Mouse (Mus musculus) liver, embryonic 11.5 days (tissue): ENCODE data around the gene Qrfpr. TPM values are rescaled to one million over a fixed set of nuclear protein-coding genes. Genes with fewer than 3 reads are reported as not detected.

Source experiments
- ATAC-seq: fragments of 200-750 bp; cut with Nextera tagmentation; replicated peaks from 2 replicates; pipeline ENCODE4 v1.8.0; 2017; ENCODE audit warnings: moderate number of reproducible peaks, mild to moderate bottlenecking, moderate TSS enrichment, moderate library complexity; ENCODE audit not compliant: low FRiP score
- DNase-seq: peaks from one replicate; pipeline ENCODE4 v3.0.0-alpha.2; 2017; ENCODE audit warnings: low spot score
- H3K27ac ChIP-seq: fragments of 300-500 bp; sonication (generic); 2 replicates; pipeline ENCODE4 v1.5.1; 2014; ENCODE audit warnings: mild to moderate bottlenecking, low read depth, low read length, control low read depth
- H3K27me3 ChIP-seq: fragments of 300-500 bp; sonication (generic); replicated peaks from 2 replicates; pipeline ENCODE4 v1.6.1; 2014; ENCODE audit warnings: low read length, mixed read lengths; ENCODE audit not compliant: control insufficient read depth, insufficient read depth
- H3K36me3 ChIP-seq: fragments of 300-500 bp; sonication (generic); 2 replicates; pipeline ENCODE4 v1.6.1; 2014; ENCODE audit warnings: mild to moderate bottlenecking, low read length, moderate library complexity, mixed read lengths; ENCODE audit not compliant: control insufficient read depth, insufficient read depth
- H3K4me1 ChIP-seq: fragments of 300-500 bp; sonication (generic); replicated peaks from 2 replicates; pipeline ENCODE4 v1.6.1; 2014; ENCODE audit warnings: low read length, mixed read lengths; ENCODE audit not compliant: control insufficient read depth, insufficient read depth
- H3K4me2 ChIP-seq: fragments of 300-500 bp; sonication (generic); 2 replicates; pipeline ENCODE4 v1.6.1; 2014; ENCODE audit warnings: mild to moderate bottlenecking, control low read depth, moderate library complexity
- H3K4me3 ChIP-seq: fragments of 300-500 bp; sonication (generic); 2 replicates; pipeline ENCODE4 v1.5.1; 2014; ENCODE audit warnings: low read depth, low read length, control low read depth
- H3K9ac ChIP-seq: fragments of 300-500 bp; sonication (generic); 2 replicates; pipeline ENCODE4 v1.6.1; 2014; ENCODE audit warnings: low read depth, low read length, control low read depth
- H3K9me3 ChIP-seq: fragments of 300-500 bp; sonication (generic); 2 replicates; pipeline ENCODE4 v1.6.1; 2016; ENCODE audit warnings: low read length, inconsistent platforms, mixed read lengths; ENCODE audit not compliant: control insufficient read depth
- WGBS: fragments of 180-500 bp; shearing (Covaris S2); extraction: QIAGEN DNeasy Blood & Tissue Kit; methylation state at CpG from one replicate; pipeline ENCODE4 v1.1.7; 2014; 5-methylcytosine and 5-hydroxymethylcytosine counted together
- polyA plus RNA-seq: library from polyadenylated mRNA; unstranded; fragments of >200 nt; fragmentation: Nextera tagmentation; extraction: Ambion mirVana; gene quantifications from 2 replicates; pipeline ENCODE4 v1.2.1, GENCODE M21; 2014

Qrfpr gene
- polyA plus RNA-seq, 1 experiment from 2014 or later: not detected

DNA sequence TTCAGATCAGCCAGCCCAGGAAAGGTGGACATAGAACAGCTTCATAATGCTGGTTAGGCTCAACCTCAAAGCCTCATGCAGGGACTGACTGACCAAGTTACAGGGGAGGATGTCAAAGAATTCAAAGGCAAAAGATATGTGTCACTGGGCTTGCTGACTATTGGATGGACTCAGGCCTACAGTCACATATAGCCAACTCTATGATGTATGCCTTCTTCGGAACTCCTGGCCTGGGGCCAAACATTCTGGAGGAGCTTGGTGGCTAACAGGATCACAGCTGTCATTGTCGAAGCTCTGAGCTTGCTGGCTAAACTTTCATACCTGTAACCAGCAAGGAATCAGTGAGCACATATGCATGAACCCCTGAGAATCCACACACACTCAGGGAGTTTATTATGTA lies 11.2 kb downstream of the Qrfpr start:
- no peak for ATAC-seq
- H3K9me3 ChIP-seq: no peaks in the 10 kb centered on the region
- no peak overlapping the region for H3K27ac ChIP-seq
- no peaks in the 10 kb centered on the region for H3K4me1 ChIP-seq
- no peak overlapping the region for H3K9ac ChIP-seq
- no peak overlapping the region for H3K4me3 ChIP-seq
- WGBS: 67% methylated on average over 2 of the region's 2 CpGs
- H3K4me2 ChIP-seq: no peak overlapping the region
- no peaks in the 10 kb centered on the region for H3K36me3 ChIP-seq
- no peaks in the 10 kb centered on the region for H3K27me3 ChIP-seq
- DNase-seq: no peak

DNA sequence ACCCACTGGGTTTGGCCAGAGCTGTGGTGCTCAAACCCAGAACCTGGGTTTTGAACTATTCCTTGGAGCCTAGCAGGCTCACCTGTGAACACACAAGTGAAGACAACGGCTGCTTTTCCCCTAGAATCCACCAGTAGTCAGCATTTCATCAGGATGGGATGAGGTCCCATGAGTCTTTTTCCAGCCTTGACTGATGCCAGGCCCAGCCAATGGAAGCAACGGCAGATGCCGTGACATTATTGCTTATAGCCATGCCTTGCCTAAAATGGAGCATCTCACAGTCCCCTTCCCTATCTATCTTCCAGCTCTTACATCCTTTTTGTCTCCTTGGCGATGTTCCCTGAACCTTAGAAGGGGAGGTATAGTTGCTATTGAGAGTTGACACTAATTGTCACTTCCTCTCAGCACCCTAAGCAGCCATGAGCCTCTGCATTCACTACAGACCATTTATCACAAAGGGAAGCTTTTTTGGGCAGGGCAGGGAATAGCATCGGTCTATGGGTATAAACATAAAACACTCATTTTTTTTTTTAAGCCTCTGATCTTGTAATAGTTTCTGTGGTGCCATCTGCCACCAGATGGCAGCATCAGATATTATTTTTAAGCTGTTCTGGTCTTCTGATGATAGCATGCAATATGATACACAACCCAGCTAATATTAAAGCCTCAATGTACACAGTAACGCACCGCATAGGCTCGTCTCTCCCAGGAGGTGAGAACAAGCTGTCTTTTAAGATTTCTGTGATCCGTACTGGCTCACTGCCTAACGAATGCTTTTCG lies 12.1 kb downstream of the Qrfpr start:
- no peak overlapping the region for H3K9ac ChIP-seq
- H3K27ac ChIP-seq: no peak overlapping the region
- H3K27me3 ChIP-seq: no peaks in the 10 kb centered on the region
- no peak for ATAC-seq
- no peak overlapping the region for H3K4me3 ChIP-seq
- no peaks in the 10 kb centered on the region for H3K36me3 ChIP-seq
- DNase-seq: no peak
- H3K4me1 ChIP-seq: no peaks in the 10 kb centered on the region
- WGBS: 69% methylated on average over 11 of the region's 11 CpGs
- H3K4me2 ChIP-seq: no peak overlapping the region
- no peaks in the 10 kb centered on the region for H3K9me3 ChIP-seq

DNA sequence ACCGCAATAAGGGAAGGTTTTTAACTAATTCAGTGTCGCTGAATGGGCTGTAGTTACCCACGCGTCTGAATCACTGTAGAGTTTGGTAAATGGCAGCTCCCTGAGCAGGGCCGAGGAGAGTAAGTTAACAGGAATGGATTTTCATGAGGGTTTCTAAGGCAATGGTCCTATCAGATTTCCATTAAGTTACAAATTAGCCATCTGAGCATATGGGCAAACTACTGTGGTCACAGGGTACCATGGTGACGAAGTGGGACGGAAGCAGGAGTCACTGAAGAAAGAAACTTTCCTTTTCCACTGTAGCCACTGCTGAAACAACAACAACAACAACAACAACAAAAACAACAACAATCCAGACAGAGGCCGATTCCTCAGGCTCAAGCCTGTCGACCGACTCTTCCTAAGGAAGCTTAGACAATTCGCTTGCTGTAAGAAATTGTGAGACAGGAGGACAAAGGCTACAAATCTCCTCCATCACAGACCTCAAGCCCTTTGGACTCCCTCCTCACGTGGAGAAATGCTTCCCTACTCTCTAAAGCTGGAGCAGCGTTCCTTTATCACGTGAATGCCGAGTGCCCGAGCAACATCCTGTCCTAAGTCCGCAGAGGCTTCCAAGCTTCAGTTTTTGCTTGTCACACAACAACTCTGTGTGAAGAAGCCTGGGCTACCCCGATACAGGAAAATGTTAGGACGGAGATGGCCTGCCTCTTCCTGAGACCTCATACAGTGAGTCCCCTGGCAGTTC lies 14.4 kb downstream of the Qrfpr start:
- Histone ChIP-seq H3K27ac (no peak overlapping the region), H3K9me3 (no peaks in the 10 kb centered on the region), H3K4me2 (no peak overlapping the region), H3K9ac (no peak overlapping the region), H3K4me1 (no peaks in the 10 kb centered on the region), H3K36me3 (no peaks in the 10 kb centered on the region), H3K4me3 (no peak overlapping the region), H3K27me3 (no peaks in the 10 kb centered on the region)
- DNase-seq: no peak
- WGBS: 75% methylated on average over 19 of the region's 19 CpGs
- ATAC-seq: no peak

DNA sequence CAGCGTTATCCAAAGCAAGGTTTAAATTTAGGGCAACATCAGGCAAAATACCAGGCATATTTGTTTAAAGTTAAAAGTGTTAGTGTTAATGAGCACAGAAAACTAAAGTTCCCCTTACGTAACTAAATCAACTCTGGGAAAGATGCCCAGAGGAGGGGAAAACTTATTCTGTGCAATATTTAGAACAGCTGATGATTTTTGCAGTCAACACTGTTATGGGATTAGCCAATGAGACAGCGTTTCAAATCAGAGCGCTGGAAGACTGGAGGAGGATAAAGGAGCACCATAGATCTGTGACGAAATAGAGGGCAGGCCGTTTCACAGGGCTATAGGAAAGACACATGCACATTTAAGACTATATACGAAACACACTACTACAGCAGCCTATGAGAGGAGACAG lies 19.2 kb downstream of the Qrfpr start:
- no peak overlapping the region for H3K27ac ChIP-seq
- DNase-seq: no peak
- no peak overlapping the region for H3K4me2 ChIP-seq
- no peak for ATAC-seq
- 77% methylated on average over 7 of the region's 7 CpGs for WGBS
- H3K9ac ChIP-seq: no peak overlapping the region
- H3K27me3 ChIP-seq: no peaks in the 10 kb centered on the region
- H3K36me3 ChIP-seq: no peaks in the 10 kb centered on the region
- H3K4me3 ChIP-seq: no peak overlapping the region
- H3K9me3 ChIP-seq: no peaks in the 10 kb centered on the region
- no peaks in the 10 kb centered on the region for H3K4me1 ChIP-seq

DNA sequence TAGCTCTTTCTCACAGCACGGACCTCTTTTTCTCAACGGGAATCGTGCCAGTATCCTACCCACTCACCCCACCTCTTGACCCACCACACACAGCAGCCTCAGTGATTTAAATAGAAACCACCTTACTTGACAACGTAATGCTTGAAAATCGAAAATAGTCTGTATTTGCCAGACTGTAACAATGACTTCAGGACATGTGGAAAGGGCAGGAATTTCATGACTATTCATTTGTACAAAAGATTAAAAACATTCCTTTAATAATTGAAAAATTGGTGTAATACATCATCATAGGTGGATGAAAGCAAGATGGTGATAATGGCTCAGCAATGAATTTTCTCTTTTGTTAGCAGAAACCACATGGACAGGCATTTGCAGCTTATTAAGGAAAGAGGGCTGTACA lies 21.0 kb downstream of the Qrfpr start:
- no peak for DNase-seq
- Histone ChIP-seq H3K36me3 (no peaks in the 10 kb centered on the region), H3K9ac (no peak overlapping the region), H3K4me2 (no peak overlapping the region), H3K4me3 (no peak overlapping the region), H3K4me1 (no peaks in the 10 kb centered on the region), H3K27me3 (no peaks in the 10 kb centered on the region), H3K9me3 (no peaks in the 10 kb centered on the region), H3K27ac (no peak overlapping the region)
- ATAC-seq: no peak
- 67% methylated on average over 5 of the region's 5 CpGs for WGBS

DNA sequence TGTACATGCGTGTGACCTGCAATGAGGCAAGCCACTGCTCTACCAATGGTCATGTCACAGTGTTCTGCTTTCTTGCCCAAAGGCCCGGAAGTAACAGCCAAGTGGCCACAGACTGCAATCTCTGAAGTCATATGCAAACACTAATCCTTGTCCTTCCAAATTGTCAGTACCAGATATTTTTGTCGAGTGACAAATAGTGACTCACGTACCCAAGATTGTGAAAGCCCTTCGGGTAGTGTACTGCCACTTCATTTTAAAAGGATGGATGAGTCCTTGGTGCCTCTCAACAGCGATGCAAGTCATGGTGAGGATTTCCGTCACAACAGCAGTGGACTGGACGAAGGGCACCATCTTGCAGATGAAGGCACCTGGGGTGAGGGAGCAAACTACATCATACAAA lies 32.9 kb downstream of the Qrfpr start:
- Histone ChIP-seq H3K9ac (no peak overlapping the region), H3K27ac (no peak overlapping the region), H3K4me2 (no peak overlapping the region), H3K27me3 (no peaks in the 10 kb centered on the region), H3K9me3 (no peaks in the 10 kb centered on the region), H3K4me3 (no peak overlapping the region), H3K4me1 (no peaks in the 10 kb centered on the region), H3K36me3 (no peaks in the 10 kb centered on the region)
- WGBS: 82% methylated on average over 8 of the region's 8 CpGs
- DNase-seq: no peak
- no peak for ATAC-seq

DNA sequence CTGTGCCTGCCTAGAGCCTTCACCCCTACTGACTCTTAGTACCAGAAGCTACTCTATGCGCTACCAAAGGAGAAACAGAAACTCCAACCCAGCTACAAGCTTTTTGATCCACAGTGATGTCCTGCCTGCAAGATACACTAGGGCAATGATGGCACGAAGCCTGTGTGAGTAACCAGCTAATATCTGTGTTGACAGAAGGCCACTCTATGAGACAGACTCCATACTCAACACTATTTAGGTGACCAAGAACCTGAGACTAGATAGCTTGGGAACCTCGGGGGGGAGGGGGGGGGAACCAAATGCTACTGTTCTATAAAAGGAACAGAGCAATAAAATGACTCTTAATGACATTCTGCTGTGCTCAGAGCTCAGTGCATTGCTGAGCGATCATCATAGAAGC lies 35.6 kb downstream of the Qrfpr start:
- Histone ChIP-seq H3K36me3 (no peaks in the 10 kb centered on the region), H3K9me3 (no peaks in the 10 kb centered on the region), H3K9ac (no peak overlapping the region), H3K4me2 (no peak overlapping the region), H3K27ac (no peak overlapping the region), H3K4me3 (no peak overlapping the region), H3K4me1 (no peaks in the 10 kb centered on the region), H3K27me3 (no peaks in the 10 kb centered on the region)
- WGBS: 78% methylated on average over 4 of the region's 4 CpGs
- ATAC-seq (no peak), DNase-seq (no peak)

DNA sequence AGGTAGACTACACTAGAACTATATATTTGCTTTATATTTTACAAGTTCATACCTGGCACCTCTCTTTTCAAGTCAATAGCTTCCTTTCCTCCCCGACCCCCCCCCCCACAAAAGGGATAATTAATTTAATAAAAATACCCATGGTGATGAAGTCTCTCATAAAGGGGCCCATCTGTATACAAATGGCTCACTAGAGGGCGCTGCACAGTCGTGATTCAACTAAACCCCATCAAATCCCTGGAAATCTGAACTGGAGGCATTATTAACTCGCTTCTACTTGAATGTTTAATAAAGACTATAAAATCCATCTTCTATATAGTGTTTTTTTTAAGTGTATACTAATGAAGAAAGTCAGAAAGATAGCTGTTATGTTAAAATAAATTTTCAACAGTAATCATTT lies 40.6 kb downstream of the Qrfpr start:
- Histone ChIP-seq H3K4me1 (no peaks in the 10 kb centered on the region), H3K27me3 (no peaks in the 10 kb centered on the region), H3K36me3 (no peaks in the 10 kb centered on the region), H3K4me2 (no peak overlapping the region), H3K4me3 (no peak overlapping the region), H3K9ac (no peak overlapping the region), H3K27ac (no peak overlapping the region), H3K9me3 (no peaks in the 10 kb centered on the region)
- DNase-seq (no peak), ATAC-seq (no peak)
- WGBS: 10% methylated on average over 4 of the region's 4 CpGs

DNA sequence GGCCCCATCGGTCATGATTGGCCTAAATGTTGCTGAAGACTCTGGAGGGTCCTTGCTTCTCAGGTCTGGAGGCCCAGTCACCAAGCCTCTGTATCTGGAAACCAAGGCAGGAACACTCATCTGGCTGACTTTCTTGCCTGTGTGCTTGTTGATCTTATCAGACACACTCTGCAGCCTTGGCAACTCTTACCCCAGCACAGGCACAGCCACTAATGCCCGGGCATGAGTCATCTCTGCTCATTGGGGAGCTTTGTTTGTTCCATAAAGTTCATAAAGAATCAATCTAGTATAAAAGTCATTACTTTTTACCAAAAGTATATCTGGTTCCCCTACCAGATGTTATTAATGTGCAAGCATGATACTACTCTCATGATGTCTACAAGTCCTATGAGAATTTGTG lies 48.4 kb downstream of the Qrfpr start:
- no peak for DNase-seq
- H3K4me2 ChIP-seq: no peak overlapping the region
- H3K4me3 ChIP-seq: no peak overlapping the region
- H3K27ac ChIP-seq: no peak overlapping the region
- no peaks in the 10 kb centered on the region for H3K9me3 ChIP-seq
- WGBS: 92% methylated on average over 2 of the region's 2 CpGs
- no peak overlapping the region for H3K9ac ChIP-seq
- ATAC-seq: no peak
- H3K27me3 ChIP-seq: no peaks in the 10 kb centered on the region
- H3K36me3 ChIP-seq: no peaks in the 10 kb centered on the region
- H3K4me1 ChIP-seq: no peaks in the 10 kb centered on the region
